Mouse (Mus musculus) retina, embryonic 14.5 days (tissue): ENCODE measurements around the gene Gps1.
"Not testable (repeated sequence)": the region's sequence is repeated elsewhere in the genome, so short reads cannot be mapped to it uniquely, and the experiment has no call there.

Experiments
- DNase-seq: peaks from one replicate; pipeline ENCODE4 v3.0.0-alpha.2; 2015; ENCODE audit warnings: low spot score

The Gps1 gene

GRCm38 (mm10) chr11:120785145-120785544 lies 1.1 kb downstream of the Gps1 start:
- DNase-seq = no peak

- not testable (repeated sequence) for DNase-seq
Measured at GRCm38 (mm10) chr11:120788460-120788859, 4.4 kb downstream of the Gps1 start.

- DNase-seq = no peak
Measured at GRCm38 (mm10) chr11:120789355-120789754, 5.3 kb downstream of the Gps1 start.

- no peak for DNase-seq
Measured at GRCm38 (mm10) chr11:120789810-120790209, 5.7 kb downstream of the Gps1 start.

- no peak for DNase-seq
Measured at GRCm38 (mm10) chr11:120792652-120793051, 8.6 kb downstream of the Gps1 start.

GRCm38 (mm10) chr11:120795756-120796613 lies 11.9 kb downstream of the Gps1 start, which contains the start of gene Dus1l:
Dus1l (minus strand) TSS chr11:120796403.
- peak; percentile 99 for DNase-seq

DNA sequence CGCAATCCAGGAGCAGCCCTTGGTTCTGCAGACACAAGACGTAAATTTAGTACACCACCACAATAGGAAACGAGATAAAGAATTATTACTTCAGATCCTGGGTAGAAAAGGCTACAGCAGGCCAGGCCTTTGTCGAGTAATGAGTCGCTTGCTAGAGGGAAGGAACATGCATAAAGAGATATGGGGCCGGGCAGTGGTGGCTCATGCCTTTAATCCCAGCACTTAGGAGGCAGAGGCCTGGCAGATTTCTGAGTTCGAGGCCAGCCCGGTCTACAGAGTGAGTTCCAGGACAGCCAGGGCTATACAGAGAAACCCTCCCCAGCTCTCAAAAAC lies 12.5 kb downstream of the Gps1 start:
- DNase-seq = no peak

DNA sequence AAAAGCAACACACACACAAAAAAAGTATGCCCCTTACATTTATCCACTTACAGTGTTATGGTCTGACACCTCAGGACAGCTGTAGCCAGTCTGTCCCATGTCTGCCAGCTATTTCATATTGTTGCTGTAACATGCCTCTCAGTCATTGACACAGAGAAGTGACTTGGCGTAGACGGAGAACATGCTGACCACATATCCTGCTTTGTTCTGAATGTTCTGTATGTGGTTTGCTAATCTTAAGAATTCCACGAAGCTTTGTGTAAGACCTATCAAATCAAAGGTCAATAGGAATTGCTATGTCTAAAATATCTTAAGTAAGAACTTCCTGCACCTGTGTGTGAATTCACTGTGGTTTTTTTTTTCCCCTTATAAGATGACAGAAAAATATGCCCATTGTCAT lies 14.2 kb downstream of the Gps1 start:
- no peak for DNase-seq

- no peak for DNase-seq
Measured at GRCm38 (mm10) chr11:120799316-120799890, 15.3 kb downstream of the Gps1 start.

DNA sequence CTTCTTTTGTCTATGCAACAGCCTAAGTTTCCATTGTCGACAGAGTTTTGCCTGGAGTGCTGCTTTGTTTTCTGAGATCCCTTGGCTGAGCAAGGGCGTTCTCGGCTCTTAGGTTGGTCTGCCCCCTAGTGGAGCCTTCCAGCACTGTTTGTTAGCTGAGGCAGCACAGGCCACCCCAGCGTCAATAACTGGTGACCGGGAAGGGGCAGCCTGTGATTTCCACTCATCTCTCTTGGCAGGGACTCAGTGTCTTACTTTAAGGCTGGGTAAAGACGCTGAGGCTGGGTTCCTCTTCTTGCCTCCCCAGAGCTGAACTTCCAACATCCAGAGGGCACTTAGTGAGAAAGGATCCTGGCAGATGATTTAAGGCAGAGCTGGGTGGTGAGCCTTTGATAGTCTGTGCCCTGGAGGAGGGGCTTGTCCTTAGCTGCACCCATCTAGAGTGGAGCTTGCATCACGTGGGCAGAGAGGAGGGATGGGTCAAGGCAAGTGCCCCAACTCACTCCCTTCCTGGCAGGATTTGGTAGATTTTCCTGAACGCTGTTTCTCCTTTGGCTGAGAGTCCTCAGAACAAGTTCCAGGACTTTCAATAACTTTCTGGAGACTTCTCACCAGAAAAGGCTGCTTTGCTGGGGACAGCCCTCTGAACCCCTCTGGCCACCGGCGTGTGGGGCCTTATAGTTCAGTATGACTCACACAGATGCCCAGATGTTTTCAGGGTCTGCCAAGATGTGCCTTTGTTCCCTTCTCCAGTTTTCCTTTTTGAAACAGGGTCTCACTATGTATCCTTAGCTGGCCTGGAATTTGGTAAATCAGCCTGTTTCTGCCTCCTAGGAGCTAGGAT lies 16.2 kb downstream of the Gps1 start:
- peak; percentile 97 for DNase-seq

- DNase-seq = no peak
Measured at GRCm38 (mm10) chr11:120804274-120804673, 20.2 kb downstream of the Gps1 start.

GRCm38 (mm10) chr11:120804769-120805168 lies 20.7 kb downstream of the Gps1 start:
- DNase-seq = no peak

DNA sequence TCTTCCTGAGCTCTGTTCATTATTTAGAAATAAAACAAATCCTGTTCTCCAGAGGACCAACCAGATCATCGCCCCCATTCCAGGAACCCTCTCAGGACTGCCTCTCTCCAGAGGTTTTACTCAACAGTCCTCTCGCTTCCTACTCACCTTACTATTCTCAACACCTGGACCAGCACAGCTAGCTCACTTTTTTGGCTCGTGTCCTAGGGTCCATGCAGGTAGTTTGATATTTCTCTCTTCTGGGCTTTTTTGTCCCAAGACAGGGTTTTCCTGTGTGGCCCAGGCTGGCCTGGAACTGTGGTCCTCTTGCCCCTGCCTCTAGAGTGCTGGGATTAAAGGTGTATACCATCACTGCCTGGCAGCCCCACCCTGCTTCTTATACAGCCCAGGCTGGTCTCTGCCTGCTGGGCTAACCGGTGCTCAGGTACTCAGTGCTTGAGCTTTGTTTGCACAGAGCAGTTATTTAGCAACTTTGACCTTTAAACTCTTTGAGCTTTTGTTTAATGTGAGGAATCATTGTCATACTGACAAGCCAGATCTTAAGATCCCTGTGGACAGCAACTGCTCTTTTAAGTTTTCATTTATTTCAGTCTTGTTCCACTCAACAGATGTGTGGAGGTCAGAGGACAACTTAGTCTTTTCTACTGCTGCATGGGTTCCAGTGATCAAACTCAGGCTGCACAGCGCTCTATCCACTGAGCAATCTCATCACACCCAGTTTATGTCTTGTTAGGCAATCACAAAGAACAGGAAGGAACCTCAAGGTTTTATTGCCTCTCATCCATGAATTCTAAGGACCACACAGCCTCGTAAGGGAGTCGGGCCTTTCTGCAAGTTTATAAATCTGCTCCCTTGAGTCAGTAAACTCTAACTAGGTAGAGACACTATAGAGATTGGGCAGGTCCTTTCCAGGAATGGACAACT lies 21.6 kb downstream of the Gps1 start:
- DNase-seq = no peak

- DNase-seq = no peak
Measured at GRCm38 (mm10) chr11:120808010-120808409, 23.9 kb downstream of the Gps1 start.

DNA sequence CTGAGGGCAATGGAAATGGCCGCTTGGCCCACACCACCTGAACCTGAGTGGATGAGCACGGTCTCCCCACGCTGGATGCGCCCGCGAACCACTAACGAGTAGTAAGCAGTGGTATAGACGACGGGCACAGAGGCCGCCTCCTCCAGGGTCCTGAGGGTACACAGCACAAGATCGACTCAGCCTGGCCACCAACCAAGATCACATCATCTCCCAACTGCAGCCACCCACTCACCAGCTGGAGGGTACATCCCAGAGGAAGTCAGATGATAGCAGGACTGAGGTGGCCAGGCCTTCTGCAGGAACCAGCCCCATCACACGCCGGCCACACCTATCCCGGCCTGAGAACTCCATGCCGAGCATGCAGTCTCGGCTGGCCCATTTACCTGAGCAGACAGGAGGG lies 28.0 kb downstream of the Gps1 start:
- DNase-seq = no peak

DNA sequence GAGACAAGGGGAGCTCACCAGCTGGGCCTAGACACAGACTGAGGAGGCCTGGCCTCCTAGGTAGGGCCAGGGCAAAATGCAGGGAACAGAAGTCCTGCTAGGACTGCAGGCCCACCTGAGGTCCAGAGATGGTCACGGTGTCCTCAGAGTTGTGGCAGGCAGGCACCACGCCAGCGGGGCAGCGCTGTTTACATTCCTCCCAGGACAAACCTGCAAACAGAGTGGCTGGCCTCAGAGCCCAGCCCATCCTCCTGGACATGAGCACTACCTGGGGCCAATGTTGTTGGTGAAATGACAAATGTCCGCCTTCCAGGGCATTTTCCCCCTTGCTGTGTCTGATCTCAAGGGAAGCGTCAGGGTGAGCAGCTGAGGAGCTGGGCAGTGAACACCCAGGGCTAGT lies 33.3 kb downstream of the Gps1 start:
- DNase-seq = no peak

DNA sequence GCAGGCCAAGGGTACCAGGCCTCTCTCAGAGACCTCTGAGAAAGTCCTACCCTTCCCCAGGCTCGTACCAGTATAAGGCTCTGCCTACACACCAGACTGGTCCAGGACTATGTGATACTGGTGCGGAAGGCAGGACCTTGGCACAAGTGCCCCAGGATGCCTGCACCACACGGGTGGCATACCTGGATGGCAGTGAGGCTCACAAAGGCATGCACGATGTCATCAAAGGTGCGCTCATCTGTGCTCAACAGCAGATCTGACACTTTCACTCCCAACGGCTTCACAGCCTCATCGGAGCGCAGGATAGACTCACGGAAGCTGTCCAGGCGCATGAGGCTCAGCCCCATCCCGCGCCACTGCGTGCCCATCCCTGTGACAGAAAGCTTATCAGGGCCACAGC lies 34.2 kb downstream of the Gps1 start:
- DNase-seq = no peak

DNA sequence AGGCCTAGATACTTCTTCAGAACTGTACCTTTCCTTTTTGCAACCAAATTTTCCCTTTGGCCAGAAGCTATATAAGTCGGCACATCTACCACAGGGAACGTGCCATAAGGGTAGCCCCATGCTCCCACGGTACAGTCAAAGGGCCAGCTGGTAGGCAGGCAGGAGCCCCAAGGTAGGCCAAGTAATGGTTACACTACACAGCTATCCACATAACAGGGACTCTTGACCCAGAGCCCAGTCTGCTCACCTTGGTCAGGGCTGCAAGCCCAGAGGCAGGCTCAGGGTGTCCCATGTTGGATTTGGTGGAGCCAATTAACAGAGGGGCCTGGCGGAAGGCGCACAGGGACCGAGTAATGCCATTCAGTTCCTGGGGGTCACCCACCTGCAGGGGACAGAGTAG lies 35.5 kb downstream of the Gps1 start:
- DNase-seq = no peak

DNA sequence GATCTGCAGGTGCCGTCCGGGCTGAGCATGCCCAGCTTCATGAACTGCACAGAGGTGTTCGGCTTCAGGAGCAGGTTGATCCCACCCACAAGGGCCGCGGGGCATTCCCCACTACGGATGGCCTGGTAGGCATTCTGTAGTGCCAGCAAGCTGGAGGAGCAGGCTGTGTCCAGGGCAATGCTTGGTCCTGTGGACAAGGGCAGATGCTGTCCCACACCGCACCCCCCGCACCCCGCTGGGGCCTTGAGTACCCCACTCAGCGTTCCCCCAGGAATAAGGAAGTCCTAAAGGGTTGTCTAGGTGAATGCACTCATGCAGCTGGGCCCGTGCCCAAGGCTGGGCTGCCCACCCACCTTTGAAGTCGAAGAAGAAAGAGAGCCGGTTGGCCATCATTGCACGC lies 36.5 kb downstream of the Gps1 start:
- DNase-seq = no peak

- no peak for DNase-seq
Measured at GRCm38 (mm10) chr11:120821076-120821922, 37.2 kb downstream of the Gps1 start.

DNA sequence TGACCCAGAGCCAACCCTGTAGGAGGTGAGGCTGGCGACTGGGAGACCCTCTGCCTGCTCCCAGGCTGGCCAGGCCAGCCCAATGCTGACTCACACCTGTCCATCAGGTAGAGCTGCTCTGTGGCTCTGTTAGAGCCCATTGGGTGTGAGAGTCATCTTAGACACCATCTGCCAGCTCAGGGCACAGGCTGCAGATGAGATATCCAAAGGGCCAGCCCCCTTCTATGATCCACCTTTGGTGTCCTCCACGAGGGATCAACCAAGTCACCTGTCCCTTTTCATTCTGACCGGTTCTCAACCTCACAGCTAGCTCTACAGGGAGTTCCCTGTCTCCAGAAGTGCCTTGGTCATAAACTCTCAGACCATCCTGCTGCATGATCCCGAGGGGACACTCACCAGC lies 38.2 kb downstream of the Gps1 start:
- DNase-seq = no peak
